Mouse (Mus musculus) neural tube, embryonic 15.5 days (tissue): ENCODE measurements around the gene Myo1d. TPM values are rescaled to one million over a fixed set of nuclear protein-coding genes. Genes with fewer than 3 reads are reported as not detected.
A peak's percentile ranks its signal among the peaks of the same experiment; 100 is the strongest.

Experiments used
- ATAC-seq: fragments of 200-750 bp; cut with Nextera tagmentation; 2 replicates; pipeline ENCODE4 v1.8.0; 2017; ENCODE audit warnings: mild to moderate bottlenecking, moderate TSS enrichment, moderate library complexity; ENCODE audit not compliant: low FRiP score
- H3K27ac ChIP-seq: fragments of 300-500 bp; sonication (generic); replicated peaks from 2 replicates; pipeline ENCODE4 v1.5.1; 2015; ENCODE audit warnings: mild to moderate bottlenecking, inconsistent platforms
- H3K27me3 ChIP-seq: fragments of 300-500 bp; sonication (generic); replicated peaks from 2 replicates; pipeline ENCODE4 v1.6.1; 2015; ENCODE audit warnings: inconsistent platforms
- H3K36me3 ChIP-seq: fragments of 300-500 bp; sonication (generic); 2 replicates; pipeline ENCODE4 v1.6.1; 2015; ENCODE audit warnings: inconsistent platforms
- H3K4me1 ChIP-seq: fragments of 300-500 bp; sonication (generic); 2 replicates; pipeline ENCODE4 v1.6.1; 2015; ENCODE audit warnings: inconsistent platforms
- H3K4me2 ChIP-seq: fragments of 300-500 bp; sonication (generic); 2 replicates; pipeline ENCODE4 v1.6.1; 2015; ENCODE audit warnings: inconsistent platforms, mild to moderate bottlenecking, moderate library complexity
- H3K4me3 ChIP-seq: fragments of 300-500 bp; sonication (generic); replicated peaks from 2 replicates; pipeline ENCODE4 v1.5.1; 2015; ENCODE audit warnings: mild to moderate bottlenecking, inconsistent platforms
- H3K9ac ChIP-seq: fragments of 300-500 bp; sonication (generic); replicated peaks from 2 replicates; pipeline ENCODE4 v1.6.1; 2015; ENCODE audit warnings: mild to moderate bottlenecking, inconsistent platforms
- H3K9me3 ChIP-seq: fragments of 300-500 bp; sonication (generic); replicated peaks from 2 replicates; pipeline ENCODE4 v1.6.1; 2016; ENCODE audit warnings: inconsistent platforms
- WGBS: fragments of 180-500 bp; shearing (Covaris S2); methylation state at CpG from one replicate; pipeline ENCODE4 v1.1.7; 2015; ENCODE audit warnings: mixed read lengths; 5-methylcytosine and 5-hydroxymethylcytosine counted together
- polyA plus RNA-seq: library from polyadenylated mRNA; unstranded; fragments of >200 nt; fragmentation: Nextera tagmentation; extraction: Ambion mirVana; gene quantifications from 2 replicates; pipeline ENCODE4 v1.2.1, GENCODE M21; 2015

Gene Myo1d
- polyA plus RNA-seq, 1 experiment from 2014 or later, result 2.6 TPM

GRCm38 (mm10) chr11:80508361-80509175 is 271.3 kb downstream of the Myo1d start:
- H3K36me3 ChIP-seq, result no peaks in the 10 kb centered on the region
- H3K4me3 ChIP-seq, result no peak overlapping the region
- no peaks in the 10 kb centered on the region for H3K9me3 ChIP-seq
- no peak overlapping the region for H3K9ac ChIP-seq
- 0 out of 2 replicates have a peak, but pooled peaks cover 3% of the 10 kb centered on the region for H3K27me3 ChIP-seq
- H3K27ac ChIP-seq, result peak overlapping the region; percentile 54
- no peak for ATAC-seq
- H3K4me2 ChIP-seq, result no peak overlapping the region
- WGBS, result 46% methylated on average over 19 of the region's 19 CpGs
- peaks cover 38% of the 10 kb centered on the region for H3K4me1 ChIP-seq

GRCm38 (mm10) chr11:80507791-80508190 is 272.0 kb downstream of the Myo1d start:
- 0 out of 2 replicates have a peak, but pooled peaks cover 3% of the 10 kb centered on the region for H3K27me3 ChIP-seq
- no peak for ATAC-seq
- 92% methylated on average over 6 of the region's 6 CpGs for WGBS
- no peak overlapping the region for H3K4me2 ChIP-seq
- no peaks in the 10 kb centered on the region for H3K36me3 ChIP-seq
- H3K27ac ChIP-seq, result no peak overlapping the region
- H3K4me1 ChIP-seq, result peaks cover 38% of the 10 kb centered on the region
- no peak overlapping the region for H3K9ac ChIP-seq
- no peak overlapping the region for H3K4me3 ChIP-seq
- H3K9me3 ChIP-seq, result no peaks in the 10 kb centered on the region

GRCm38 (mm10) chr11:80506483-80506882 is 273.3 kb downstream of the Myo1d start:
- H3K36me3 ChIP-seq, result no peaks in the 10 kb centered on the region
- no peak overlapping the region for H3K4me2 ChIP-seq
- H3K9ac ChIP-seq, result no peak overlapping the region
- no peaks in the 10 kb centered on the region for H3K9me3 ChIP-seq
- peaks cover 38% of the 10 kb centered on the region for H3K4me1 ChIP-seq
- ATAC-seq, result no peak
- no peaks in the 10 kb centered on the region for H3K27me3 ChIP-seq
- no peak overlapping the region for H3K4me3 ChIP-seq
- H3K27ac ChIP-seq, result no peak overlapping the region

GRCm38 (mm10) chr11:80505581-80505980 is 274.2 kb downstream of the Myo1d start:
- no peaks in the 10 kb centered on the region for H3K9me3 ChIP-seq
- peak overlapping the region; percentile 96 for H3K27ac ChIP-seq
- no peak for ATAC-seq
- 80% methylated on average over 3 of the region's 3 CpGs for WGBS
- no peak overlapping the region for H3K4me2 ChIP-seq
- no peaks in the 10 kb centered on the region for H3K27me3 ChIP-seq
- H3K36me3 ChIP-seq, result no peaks in the 10 kb centered on the region
- no peak overlapping the region for H3K9ac ChIP-seq
- H3K4me1 ChIP-seq, result peaks cover 38% of the 10 kb centered on the region
- H3K4me3 ChIP-seq, result no peak overlapping the region

- H3K4me2 ChIP-seq, result peak overlapping the region; percentile 22
- peaks cover 45% of the 10 kb centered on the region for H3K4me1 ChIP-seq
- H3K27me3 ChIP-seq, result no peaks in the 10 kb centered on the region
- no peaks in the 10 kb centered on the region for H3K9me3 ChIP-seq
- no peaks in the 10 kb centered on the region for H3K36me3 ChIP-seq
- peak overlapping the region; percentile 18; the same call in 1 of the 2 replicates for H3K9ac ChIP-seq
- ATAC-seq, result peak; percentile 25; the same call in 1 of the 2 replicates
- WGBS, result 30% methylated on average over 6 of the region's 6 CpGs
- peak overlapping the region; percentile 96 for H3K27ac ChIP-seq
- no peak overlapping the region for H3K4me3 ChIP-seq
Measured at GRCm38 (mm10) chr11:80504519-80505385, 275.1 kb downstream of the Myo1d start.

GRCm38 (mm10) chr11:80503726-80504452 is 275.9 kb downstream of the Myo1d start:
- Histone ChIP-seq H3K27me3 (no peaks in the 10 kb centered on the region), H3K4me3 (no peak overlapping the region), H3K27ac (peak overlapping the region; percentile 96), H3K4me1 (peaks cover 48% of the 10 kb centered on the region), H3K36me3 (no peaks in the 10 kb centered on the region), H3K4me2 (peak overlapping the region; percentile 22), H3K9me3 (no peaks in the 10 kb centered on the region), H3K9ac (peak overlapping the region; percentile 24)
- peak; percentile 90 for ATAC-seq
- WGBS, result 13% methylated on average over 12 of the region's 13 CpGs

GRCm38 (mm10) chr11:80503281-80503680 is 276.5 kb downstream of the Myo1d start:
- 75% methylated on average over 6 of the region's 6 CpGs for WGBS
- Histone ChIP-seq H3K4me2 (no peak overlapping the region), H3K4me1 (peaks cover 50% of the 10 kb centered on the region), H3K4me3 (no peak overlapping the region), H3K9ac (no peak overlapping the region), H3K27me3 (no peaks in the 10 kb centered on the region), H3K36me3 (no peaks in the 10 kb centered on the region), H3K9me3 (no peaks in the 10 kb centered on the region), H3K27ac (peak overlapping the region; percentile 96)
- no peak for ATAC-seq

- no peak overlapping the region for H3K4me3 ChIP-seq
- H3K4me2 ChIP-seq, result no peak overlapping the region
- H3K4me1 ChIP-seq, result peaks cover 43% of the 10 kb centered on the region
- H3K36me3 ChIP-seq, result no peaks in the 10 kb centered on the region
- no peaks in the 10 kb centered on the region for H3K9me3 ChIP-seq
- peak overlapping the region; percentile 78 for H3K27ac ChIP-seq
- H3K27me3 ChIP-seq, result no peaks in the 10 kb centered on the region
- WGBS, result 59% methylated on average over 4 of the region's 4 CpGs
- ATAC-seq, result no peak
- H3K9ac ChIP-seq, result no peak overlapping the region
Measured at GRCm38 (mm10) chr11:80499550-80499952, 280.3 kb downstream of the Myo1d start.

- H3K9me3 ChIP-seq, result no peaks in the 10 kb centered on the region
- peaks cover 32% of the 10 kb centered on the region for H3K4me1 ChIP-seq
- H3K9ac ChIP-seq, result no peak overlapping the region
- H3K27me3 ChIP-seq, result no peaks in the 10 kb centered on the region
- 42% methylated on average over 11 of the region's 11 CpGs for WGBS
- no peak overlapping the region for H3K4me3 ChIP-seq
- H3K36me3 ChIP-seq, result no peaks in the 10 kb centered on the region
- no peak for ATAC-seq
- peak overlapping the region; percentile 78 for H3K27ac ChIP-seq
- H3K4me2 ChIP-seq, result no peak overlapping the region
Measured at GRCm38 (mm10) chr11:80498328-80499070, 281.3 kb downstream of the Myo1d start.

GRCm38 (mm10) chr11:80497225-80497919 is 282.5 kb downstream of the Myo1d start:
- no peak overlapping the region for H3K4me2 ChIP-seq
- no peaks in the 10 kb centered on the region for H3K27me3 ChIP-seq
- H3K4me3 ChIP-seq, result no peak overlapping the region
- H3K36me3 ChIP-seq, result no peaks in the 10 kb centered on the region
- H3K27ac ChIP-seq, result no peak overlapping the region
- no peak for ATAC-seq
- 76% methylated on average over 10 of the region's 10 CpGs for WGBS
- H3K9me3 ChIP-seq, result no peaks in the 10 kb centered on the region
- H3K4me1 ChIP-seq, result peaks cover 27% of the 10 kb centered on the region
- no peak overlapping the region for H3K9ac ChIP-seq
